Mouse (Mus musculus): Measurements from ENCODE around the gene Wasf2.

- TF ChIP-seq CTCF (IDR thresholded peaks at IDR 0.05): no peak
- TF ChIP-seq POLR2A (IDR thresholded peaks at IDR 0.05; ENCODE audit: insufficient read depth, low read depth, low read length): no peak
- no peak for TF ChIP-seq EP300 (IDR thresholded peaks at IDR 0.05; ENCODE audit: insufficient read depth, low read depth, low read length)
These were observed 97.3 kb downstream of the Wasf2 start for GRCm38 (mm10) chr4:133227636-133228035.

Measured in heart, adult 2 months (tissue).